Mouse (Mus musculus) layer of hippocampus, postnatal 14 days (tissue): Measurements from ENCODE around the gene Cyp27b1. TPM values are rescaled to one million over a fixed set of nuclear protein-coding genes. Genes with fewer than 3 reads are reported as not detected.
"Not testable (repeated sequence)": the region's sequence is repeated elsewhere in the genome, so short reads cannot be mapped to it uniquely, and the experiment has no call there.

Experiments
- DNase-seq, 2 experiments: peaks; one replicate each; pipeline ENCODE4 v3.0.0; 2021 to 2022; ENCODE audit warnings: low spot score in 2 of 2, mixed read lengths in 1 of 2
- total RNA-seq, 2 experiments: library from RNA; stranded (reverse); gene quantifications; 2 replicates each; pipeline ENCODE4 v1.2.3; 2021

Gene Cyp27b1
- total RNA-seq, 2 experiments from 2014 or later = 0.74 to 1.0 TPM

DNA sequence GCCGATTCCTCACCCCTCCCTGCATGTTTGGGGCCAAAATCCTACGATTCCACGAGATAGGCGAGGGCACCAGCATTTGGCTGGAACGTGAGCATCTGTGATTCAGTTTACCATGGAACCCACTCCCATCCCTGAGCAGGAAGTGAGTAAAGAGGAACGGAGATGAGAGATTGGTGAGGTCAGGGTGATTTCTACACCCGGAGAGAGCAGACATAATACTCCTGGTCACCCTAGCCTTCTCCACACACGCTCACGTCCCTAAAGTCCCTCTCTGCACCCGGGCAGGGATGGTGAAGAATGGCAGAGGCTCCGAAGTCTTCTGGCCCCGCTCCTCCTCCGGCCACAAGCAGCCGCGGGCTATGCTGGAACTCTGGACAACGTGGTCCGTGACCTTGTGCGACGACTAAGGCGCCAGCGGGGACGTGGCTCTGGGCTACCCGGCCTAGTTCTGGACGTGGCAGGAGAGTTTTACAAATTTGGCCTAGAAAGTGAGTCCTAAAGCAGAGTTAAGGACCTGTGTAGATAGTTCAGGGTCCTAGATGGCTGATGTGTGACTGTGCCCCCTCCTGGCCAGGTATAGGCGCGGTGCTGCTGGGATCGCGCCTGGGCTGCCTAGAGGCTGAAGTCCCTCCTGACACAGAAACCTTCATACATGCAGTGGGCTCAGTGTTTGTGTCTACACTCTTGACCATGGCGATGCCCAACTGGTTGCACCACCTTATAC is 1.5 kb downstream of the Cyp27b1 start:
- no peak for DNase-seq

GRCm38 (mm10) chr10:127050119-127050474 is 2.0 kb downstream of the Cyp27b1 start:
- DNase-seq = no peak

DNA sequence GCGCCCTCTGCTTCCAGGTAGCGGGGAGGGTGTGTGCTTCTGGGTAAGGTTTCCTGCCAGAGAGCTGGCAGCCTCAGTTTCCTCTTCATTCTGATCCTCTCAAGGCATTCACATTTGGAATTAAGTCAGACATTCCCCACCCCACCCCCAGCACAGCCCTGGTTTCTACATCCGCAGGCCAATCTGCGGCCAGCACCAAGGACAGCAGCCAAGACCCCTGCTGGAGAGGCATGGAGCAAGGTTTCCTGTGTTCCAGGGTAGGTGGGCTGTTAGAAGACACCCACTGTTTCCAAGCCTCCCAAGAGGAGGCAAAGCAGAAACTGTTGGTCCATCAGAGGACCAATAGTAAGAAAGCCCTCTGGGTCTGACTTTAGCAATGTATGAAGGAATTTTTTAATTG is 6.6 kb downstream of the Cyp27b1 start:
- no peak for DNase-seq

GRCm38 (mm10) chr10:127055406-127055805 is 7.4 kb downstream of the Cyp27b1 start:
- no peak for DNase-seq

GRCm38 (mm10) chr10:127056490-127056889 is 8.4 kb downstream of the Cyp27b1 start:
- DNase-seq = no peak

- DNase-seq = peak; percentile 69 to 83
Observed at GRCm38 (mm10) chr10:127058161-127058560, 10.1 kb downstream of the Cyp27b1 start.

DNA sequence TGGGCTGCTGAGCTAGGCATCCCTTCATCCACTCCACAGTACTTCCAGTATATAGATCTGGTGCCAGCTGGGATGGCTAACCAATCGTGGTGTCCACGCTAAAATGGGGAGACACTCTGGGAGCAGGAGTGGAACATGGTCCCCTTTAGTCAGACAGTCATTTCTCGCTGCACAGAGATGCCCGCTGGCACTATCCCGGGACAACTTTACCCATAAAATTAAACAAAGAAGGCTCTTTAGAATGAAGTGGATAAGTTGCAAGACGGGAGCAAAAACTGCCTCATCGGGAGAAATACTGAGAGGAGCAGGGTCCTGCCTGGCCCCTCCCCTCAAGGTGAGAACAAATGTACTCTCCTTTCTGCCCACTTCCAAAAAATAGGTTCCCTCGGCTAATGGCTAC is 10.7 kb downstream of the Cyp27b1 start:
- DNase-seq = no peak

DNA sequence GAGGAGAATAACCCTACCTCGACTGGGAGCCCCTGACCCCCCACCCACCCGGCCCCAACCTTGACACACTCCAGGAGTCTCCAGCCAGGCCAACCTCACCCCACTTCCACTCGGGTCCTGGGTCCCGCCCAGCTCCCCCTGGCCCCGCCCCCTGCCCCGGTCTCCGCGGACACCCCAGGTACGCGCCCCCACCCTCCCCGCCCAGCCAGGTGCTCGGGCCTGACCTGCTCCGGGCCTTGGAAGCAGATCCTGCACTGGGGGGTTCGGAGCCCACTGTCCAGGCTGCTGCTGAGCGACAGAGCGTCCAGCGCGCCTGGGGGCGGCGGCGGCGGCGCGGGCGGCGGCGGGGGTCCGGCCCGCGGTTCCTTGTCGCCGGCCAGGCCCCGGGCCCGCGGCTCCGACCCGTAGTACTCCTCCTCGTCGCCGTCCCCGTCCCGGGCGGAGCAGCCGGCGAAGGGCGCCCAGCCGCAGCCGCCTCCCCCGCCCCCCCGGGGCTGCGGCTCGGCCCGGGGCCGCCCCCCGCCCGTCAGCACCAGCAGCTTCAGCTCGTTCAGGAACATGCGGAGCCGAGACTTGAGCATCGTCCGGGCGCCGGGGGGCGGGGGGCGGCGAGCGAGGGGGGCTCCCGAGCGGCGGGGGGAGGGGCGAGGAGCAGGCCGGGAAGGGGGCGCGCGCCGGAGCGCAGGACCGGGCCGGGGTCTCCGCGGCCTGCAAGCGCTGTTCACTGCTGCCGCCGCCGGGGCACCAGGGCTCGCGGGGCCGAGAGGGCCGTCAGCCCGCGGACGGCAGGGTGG is 11.3 kb downstream of the Cyp27b1 start:
- no peak for DNase-seq

DNA sequence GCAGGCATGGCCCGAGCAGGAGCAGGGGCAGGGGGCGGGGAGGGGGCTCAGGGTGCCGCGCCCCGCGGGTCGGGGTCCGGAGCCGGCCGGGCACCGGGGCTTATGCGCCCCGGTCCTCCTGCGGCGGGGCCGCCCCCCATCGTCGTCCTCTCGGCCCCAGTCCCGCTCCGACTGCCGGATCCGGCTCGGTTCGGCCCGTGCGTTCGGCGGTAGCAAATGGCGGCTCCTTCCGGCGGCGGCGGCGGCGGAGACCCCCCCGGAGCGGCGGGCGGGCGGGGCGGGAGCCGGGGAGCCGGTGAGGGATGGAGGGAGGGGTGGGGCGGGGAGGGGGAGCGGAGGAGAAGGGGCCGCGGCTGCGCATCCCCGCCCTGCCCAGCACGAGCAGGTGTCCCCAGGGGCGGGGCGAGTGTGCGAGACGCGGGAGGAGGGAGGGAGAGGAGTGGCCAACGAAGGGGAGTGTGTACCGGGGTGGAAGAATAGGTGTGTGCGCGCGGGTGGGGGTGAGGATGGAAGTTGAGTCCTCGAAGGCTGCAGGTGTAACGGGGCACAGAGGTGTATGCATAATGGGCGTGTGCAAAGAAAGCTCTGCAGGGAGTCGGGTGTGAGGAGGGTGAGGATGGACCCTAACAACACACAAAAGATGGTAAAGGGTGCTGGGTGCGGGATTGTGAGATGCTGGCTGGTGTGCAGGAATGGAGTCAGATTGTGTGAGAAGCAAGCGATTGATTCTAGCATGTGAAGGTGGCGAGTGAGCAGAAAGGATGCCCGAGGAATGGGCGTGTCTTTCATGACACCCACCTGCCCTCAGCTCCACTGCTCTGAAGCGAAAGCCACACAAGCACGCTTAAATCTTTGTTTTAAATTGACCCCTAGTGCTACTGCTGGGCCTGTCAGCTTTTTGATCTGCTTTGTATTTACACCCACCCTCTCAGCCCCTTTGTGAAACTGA is 12.2 kb downstream of the Cyp27b1 start, which contains the start of gene March9:
March9 (minus strand) TSS at position 217 of the 949 bp plus-strand sequence.
- DNase-seq = peak; percentile 54 to 81

GRCm38 (mm10) chr10:127061085-127061484 is 13.0 kb downstream of the Cyp27b1 start:
- DNase-seq = no peak

- no peak for DNase-seq
Observed at GRCm38 (mm10) chr10:127061513-127061912, 13.5 kb downstream of the Cyp27b1 start.

DNA sequence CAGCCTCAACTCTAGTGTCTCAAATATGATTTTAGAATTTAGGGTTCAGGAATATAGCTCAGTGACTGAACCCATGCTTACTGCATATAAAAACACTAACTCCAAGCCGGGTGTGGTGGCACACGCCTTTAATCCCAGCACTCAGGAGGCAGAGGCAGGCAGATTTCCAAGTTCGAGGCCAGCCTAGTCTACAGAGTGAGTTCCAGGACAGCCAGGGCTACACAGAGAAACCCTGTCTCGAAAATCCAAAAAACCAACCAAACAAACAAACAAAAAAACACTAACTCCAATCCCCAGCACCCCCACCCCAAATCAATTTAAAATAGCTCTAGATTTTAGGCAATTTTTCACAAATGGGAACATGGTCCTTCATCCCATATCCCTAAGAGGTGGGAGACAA is 14.1 kb downstream of the Cyp27b1 start:
- DNase-seq = not testable (repeated sequence)

DNA sequence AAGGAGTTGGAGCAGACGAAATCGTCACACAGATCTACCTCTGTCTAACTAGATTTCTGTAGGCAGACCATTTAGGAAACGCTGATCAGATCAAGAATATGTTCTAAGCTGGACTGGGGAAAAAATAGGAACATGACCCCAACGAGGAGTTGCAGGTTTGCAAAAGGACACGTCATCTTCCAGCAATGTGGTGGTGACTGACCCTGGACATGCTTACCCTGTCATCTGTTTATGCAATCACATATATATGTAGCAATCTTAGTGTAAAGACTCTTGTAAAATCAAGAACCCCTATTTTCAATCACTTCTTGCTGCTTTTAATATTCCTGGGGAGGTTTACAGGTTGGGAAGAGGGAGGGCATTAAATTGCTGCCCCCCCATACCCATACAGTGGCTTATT is 14.5 kb downstream of the Cyp27b1 start:
- DNase-seq = no peak

DNA sequence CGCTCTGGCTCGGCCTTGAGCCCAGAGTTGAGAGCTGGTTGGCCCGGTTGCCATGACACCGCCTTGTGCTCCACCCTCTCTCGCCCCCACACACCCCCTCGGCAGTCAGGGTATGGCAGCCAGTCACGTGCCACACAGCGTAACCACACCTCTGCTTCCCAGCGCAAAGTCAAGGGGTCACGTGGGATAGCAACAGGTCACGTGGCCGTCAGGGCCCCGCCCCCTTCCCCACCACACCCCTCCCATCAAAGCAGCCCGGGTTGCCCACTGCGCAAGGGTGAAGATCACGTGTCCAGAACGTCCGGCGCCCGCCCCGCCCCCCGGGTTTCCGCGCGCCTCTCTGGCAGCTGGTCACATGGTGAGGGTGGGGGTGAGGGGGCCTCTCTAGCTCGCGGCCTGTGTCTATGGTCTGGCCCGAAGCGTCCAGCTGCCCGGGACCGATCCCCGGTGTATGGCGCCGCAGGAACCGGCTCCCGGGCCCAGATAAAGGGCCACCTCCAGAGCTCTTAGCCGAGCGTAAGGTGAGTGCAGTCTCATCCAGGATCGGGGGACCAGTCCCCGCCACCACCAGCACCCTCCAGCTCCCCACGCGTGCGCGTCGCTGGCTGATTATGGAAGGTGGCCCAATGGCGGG is 15.3 kb downstream of the Cyp27b1 start, which contains the start of gene Cdk4:
Cdk4 (plus strand) TSS at position 296 of the 634 bp plus-strand sequence.
- DNase-seq = peak; percentile 98 to 99

DNA sequence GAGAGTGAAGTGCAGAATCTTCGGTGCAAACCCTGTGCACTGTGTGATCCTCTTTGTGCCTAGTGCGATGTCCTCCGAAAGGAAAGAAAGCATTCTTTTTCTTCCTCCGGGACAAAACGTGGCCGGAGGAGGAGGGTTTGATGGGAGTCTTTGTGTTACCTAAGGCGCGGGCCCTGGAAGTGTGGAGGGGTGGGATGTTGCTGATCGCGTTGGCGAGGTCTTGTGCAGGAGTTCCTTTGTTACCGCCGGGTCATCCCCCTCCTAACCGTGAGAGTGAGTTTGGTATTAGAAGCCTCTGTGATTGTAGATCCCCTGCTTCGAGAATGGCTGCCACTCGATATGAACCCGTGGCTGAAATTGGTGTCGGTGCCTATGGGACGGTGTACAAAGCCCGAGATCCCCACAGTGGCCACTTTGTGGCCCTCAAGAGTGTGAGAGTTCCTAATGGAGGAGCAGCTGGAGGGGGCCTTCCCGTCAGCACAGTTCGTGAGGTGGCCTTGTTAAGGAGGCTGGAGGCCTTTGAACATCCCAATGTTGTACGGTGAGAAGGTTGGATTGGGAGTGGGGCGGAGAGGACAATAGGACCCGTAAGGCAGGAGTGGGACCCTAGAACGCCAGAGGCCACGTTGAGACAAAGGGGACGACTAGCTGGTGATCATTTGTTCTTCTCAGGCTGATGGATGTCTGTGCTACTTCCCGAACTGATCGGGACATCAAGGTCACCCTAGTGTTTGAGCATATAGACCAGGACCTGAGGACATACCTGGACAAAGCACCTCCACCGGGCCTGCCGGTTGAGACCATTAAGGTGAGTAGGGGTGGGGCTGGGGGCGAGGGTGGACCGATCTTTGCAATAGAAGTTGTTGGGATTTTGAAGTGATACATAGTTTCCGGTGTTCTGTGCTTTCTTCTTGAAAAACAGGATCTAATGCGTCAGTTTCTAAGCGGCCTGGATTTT is 16.1 kb downstream of the Cyp27b1 start:
- DNase-seq = no peak

DNA sequence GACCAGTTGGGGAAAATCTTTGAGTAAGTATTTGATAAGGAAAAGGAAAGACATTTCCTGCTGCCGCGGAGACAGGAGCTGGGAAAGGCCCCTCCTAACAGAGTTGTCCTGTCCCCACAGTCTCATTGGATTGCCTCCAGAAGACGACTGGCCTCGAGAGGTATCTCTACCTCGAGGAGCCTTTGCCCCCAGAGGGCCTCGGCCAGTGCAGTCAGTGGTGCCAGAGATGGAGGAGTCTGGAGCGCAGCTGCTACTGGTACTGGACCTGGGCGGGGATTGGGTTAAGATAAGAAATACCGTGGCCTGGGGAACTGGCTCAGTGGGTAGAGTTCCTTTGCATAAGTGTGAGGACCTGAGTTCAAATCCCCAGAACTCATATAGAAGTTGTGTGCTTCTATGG is 17.9 kb downstream of the Cyp27b1 start:
- DNase-seq = no peak

DNA sequence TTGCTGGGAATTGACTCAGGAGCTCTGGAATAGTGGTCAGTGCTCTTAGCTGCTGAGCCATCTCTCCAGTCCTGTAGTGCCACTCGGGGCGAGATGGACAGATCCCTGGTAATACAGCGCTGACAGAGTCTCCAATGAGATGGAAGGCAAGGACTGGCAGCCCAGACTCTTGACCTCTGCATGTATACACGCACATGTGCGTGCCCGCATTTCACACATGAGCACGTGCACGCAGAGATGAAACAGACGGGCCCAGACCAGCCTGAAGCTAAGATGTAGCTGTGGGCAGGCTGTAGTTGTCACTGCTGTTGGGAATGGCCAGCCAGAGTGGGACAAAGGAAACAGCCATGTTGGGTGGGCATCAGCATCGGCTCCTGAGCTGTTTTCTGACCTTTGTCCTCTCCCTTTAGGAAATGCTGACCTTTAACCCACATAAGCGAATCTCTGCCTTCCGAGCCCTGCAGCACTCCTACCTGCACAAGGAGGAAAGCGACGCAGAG is 18.5 kb downstream of the Cyp27b1 start:
- DNase-seq = no peak

- no peak for DNase-seq
Observed at GRCm38 (mm10) chr10:127068360-127069038, 20.4 kb downstream of the Cyp27b1 start.
